Mouse (Mus musculus): ENCODE results near the gene Sptan1. TPM values are rescaled to one million over a fixed set of nuclear protein-coding genes. Genes with fewer than 3 reads are reported as not detected.

Gene Sptan1
- total and polyA plus RNA-seq, 3 experiments = 26.2 to 29.5 TPM; not detected in 1

DNA sequence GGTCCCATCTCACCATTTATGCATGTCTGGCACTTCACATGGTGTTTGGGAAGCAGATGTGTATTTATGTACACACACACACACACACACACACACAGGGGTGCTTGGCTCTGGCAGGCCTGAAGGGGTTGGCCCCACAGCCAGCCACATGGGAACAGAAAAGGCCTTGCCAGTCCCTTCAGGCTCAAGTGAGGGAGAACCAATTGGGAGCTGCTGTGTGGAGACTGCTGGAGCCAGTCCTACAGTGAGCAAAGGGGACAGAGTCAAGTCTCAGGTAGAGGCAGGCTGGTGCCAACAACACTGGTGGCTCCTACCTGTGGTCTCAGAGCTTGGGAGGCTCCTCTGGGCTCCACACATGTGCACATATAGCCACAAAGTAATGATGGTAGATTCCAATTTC lies 74.3 kb downstream of the Sptan1 start:
- Histone ChIP-seq H3K27me3 (ENCODE audit: control insufficient read depth in 1 of 2, insufficient read depth in 2 of 2, low read length in 2 of 2) (no peaks in the 10 kb centered on the region), H3K4me3 (ENCODE audit: control insufficient read depth in 1 of 2, insufficient read depth in 1 of 2, low read depth in 2 of 2, low read length in 2 of 2) (no peak overlapping the region), H3K27ac (ENCODE audit: control insufficient read depth, low read depth, low read length) (no peak overlapping the region), H3K79me2 (ENCODE audit: control insufficient read depth, insufficient read depth, low read length, poor library complexity) (peaks cover 2% of the 10 kb centered on the region; the same call in 1 of the 2 replicates), H3K9me3 (replicated peaks; ENCODE audit: insufficient read depth, low read length) (no peaks in the 10 kb centered on the region), H3K36me3 (ENCODE audit: control insufficient read depth in 1 of 2, insufficient read depth in 2 of 2, low read length in 2 of 2) (no peaks in the 10 kb centered on the region; a peak in 2 of 4 replicates), H3K4me1 (ENCODE audit: control insufficient read depth in 1 of 2, insufficient read depth in 2 of 2, low read length in 2 of 2) (no peaks in the 10 kb centered on the region), H3K9ac (ENCODE audit: control insufficient read depth, low read depth, low read length, poor library complexity, severe bottlenecking) (no peak overlapping the region)
- no peak for DNase-seq (ENCODE audit: low read depth, low spot score)
- TF ChIP-seq CHD2 (IDR thresholded peaks at IDR 0.05; ENCODE audit: low read length) (no peak), ZC3H11A (IDR thresholded peaks at IDR 0.05; ENCODE audit: low read depth, low read length) (no peak), ELF1 (IDR thresholded peaks at IDR 0.05; ENCODE audit: low read depth, low read length) (no peak), TBP (IDR thresholded peaks at IDR 0.05; ENCODE audit: low read depth, low read length) (no peak), SMC3 (IDR thresholded peaks at IDR 0.05; ENCODE audit: low read depth, low read length) (no peak)

DNA sequence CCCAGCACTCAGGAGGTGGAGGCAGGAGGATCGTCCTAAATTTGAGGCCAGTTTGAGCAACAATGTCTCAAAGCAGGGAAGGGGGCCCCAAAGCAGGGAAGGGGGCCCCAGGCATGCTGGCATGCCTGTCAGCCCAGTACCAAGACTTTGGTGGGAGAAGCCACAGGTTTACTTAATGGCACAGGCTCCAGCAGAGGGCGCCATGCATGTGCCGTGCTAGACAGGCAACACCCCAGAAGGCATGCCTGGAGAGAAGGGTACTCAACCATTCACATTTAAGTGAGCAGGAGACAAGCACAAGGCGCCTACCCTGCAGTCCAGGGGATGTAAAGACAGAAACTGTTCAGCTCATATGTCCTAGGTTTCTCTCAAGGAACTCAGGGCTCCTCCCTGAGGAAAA lies 77.1 kb downstream of the Sptan1 start:
- peak; percentile 87 for DNase-seq (ENCODE audit: low read depth, low spot score)
- peaks cover 4% of the 10 kb centered on the region; the same call in 1 of the 2 replicates for H3K79me2 ChIP-seq (ENCODE audit: control insufficient read depth, insufficient read depth, low read length, poor library complexity)
- peaks cover 0 to 4% of the 10 kb centered on the region in 2 experiments; a peak in 1 of 4 replicates for H3K4me1 ChIP-seq (ENCODE audit: control insufficient read depth in 1 of 2, insufficient read depth in 2 of 2, low read length in 2 of 2)
- H3K27ac ChIP-seq (ENCODE audit: control insufficient read depth, low read depth, low read length) = no peak overlapping the region
- H3K36me3 ChIP-seq (ENCODE audit: control insufficient read depth in 1 of 2, insufficient read depth in 2 of 2, low read length in 2 of 2) = peaks cover 0 to 3% of the 10 kb centered on the region in 2 experiments; a peak in 2 of 4 replicates
- no peak overlapping the region for H3K9ac ChIP-seq (ENCODE audit: control insufficient read depth, low read depth, low read length, poor library complexity, severe bottlenecking)
- H3K4me3 ChIP-seq (ENCODE audit: control insufficient read depth in 1 of 2, insufficient read depth in 1 of 2, low read depth in 2 of 2, low read length in 2 of 2) = no peak overlapping the region
- no peaks in the 10 kb centered on the region for H3K27me3 ChIP-seq (ENCODE audit: control insufficient read depth in 1 of 2, insufficient read depth in 2 of 2, low read length in 2 of 2)
- TF ChIP-seq MXI1 (IDR thresholded peaks at IDR 0.05; ENCODE audit: low read depth, low read length) (peak; percentile 61), USF1 (IDR thresholded peaks at IDR 0.05; ENCODE audit: low read depth, low read length) (no peak), SMC3 (IDR thresholded peaks at IDR 0.05; ENCODE audit: low read depth, low read length) (peak; percentile 79), MYC (IDR thresholded peaks at IDR 0.05; ENCODE audit: low read depth, low read length) (0 out of 2 replicates have a peak, but pooled peaks have one; percentile 46), SIN3A (IDR thresholded peaks at IDR 0.05; ENCODE audit: low read length) (peak; percentile 32; the same call in 1 of the 2 replicates), ZC3H11A (IDR thresholded peaks at IDR 0.05; ENCODE audit: low read depth, low read length) (peak; percentile 47), MAX (IDR thresholded peaks at IDR 0.05; ENCODE audit: low read length) (0 out of 2 replicates have a peak, but pooled peaks have one; percentile 14), GATA1 (IDR thresholded peaks at IDR 0.05; ENCODE audit: low read depth, low read length) (no peak), RAD21 (IDR thresholded peaks at IDR 0.05; ENCODE audit: low read depth, low read length) (peak; percentile 55), NELFE (IDR thresholded peaks at IDR 0.05; ENCODE audit: low read depth, low read length) (no peak), CTCF (IDR thresholded peaks at IDR 0.05 in 2 of 3, conservative IDR thresholded peaks at IDR 0.05 in 1 of 3; ENCODE audit: control insufficient read depth in 1 of 3, insufficient read depth in 1 of 3, low read depth in 2 of 3, low read length in 3 of 3, poor library complexity in 1 of 3, severe bottlenecking in 1 of 3) (peak; percentile 90 to 95 (median 91))
- H3K9me3 ChIP-seq (replicated peaks; ENCODE audit: insufficient read depth, low read length) = no peaks in the 10 kb centered on the region

DNA sequence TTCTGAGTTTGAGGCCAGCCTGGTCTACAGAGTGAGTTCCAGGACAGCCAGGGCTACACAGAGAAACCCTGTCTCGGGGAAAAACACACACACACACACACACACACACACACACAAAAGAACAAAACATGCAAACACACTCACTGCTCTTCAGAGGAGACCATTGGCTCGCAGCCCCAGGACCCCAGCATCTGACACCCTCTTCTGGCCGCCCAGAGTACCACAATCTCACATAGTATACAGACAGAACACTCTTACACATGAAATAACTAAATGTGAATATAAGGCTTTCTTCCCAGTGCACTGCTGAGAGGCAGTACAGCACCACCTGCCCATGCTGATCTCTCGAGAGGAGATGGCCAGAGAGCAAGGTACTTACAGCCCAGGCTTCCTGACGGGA lies 79.2 kb downstream of the Sptan1 start:
- Histone ChIP-seq H3K79me2 (ENCODE audit: control insufficient read depth, insufficient read depth, low read length, poor library complexity) (peaks cover 15% of the 10 kb centered on the region), H3K27ac (ENCODE audit: control insufficient read depth, low read depth, low read length) (no peak overlapping the region), H3K9me3 (replicated peaks; ENCODE audit: insufficient read depth, low read length) (no peaks in the 10 kb centered on the region), H3K4me3 (ENCODE audit: control insufficient read depth in 1 of 2, insufficient read depth in 1 of 2, low read depth in 2 of 2, low read length in 2 of 2) (no peak overlapping the region), H3K36me3 (ENCODE audit: control insufficient read depth in 1 of 2, insufficient read depth in 2 of 2, low read length in 2 of 2) (peaks cover 0 to 11% of the 10 kb centered on the region in 2 experiments; a peak in 3 of 4 replicates), H3K4me1 (ENCODE audit: control insufficient read depth in 1 of 2, insufficient read depth in 2 of 2, low read length in 2 of 2) (peaks cover 0 to 14% of the 10 kb centered on the region in 2 experiments; a peak in 3 of 4 replicates), H3K9ac (ENCODE audit: control insufficient read depth, low read depth, low read length, poor library complexity, severe bottlenecking) (no peak overlapping the region), H3K27me3 (ENCODE audit: control insufficient read depth in 1 of 2, insufficient read depth in 2 of 2, low read length in 2 of 2) (no peaks in the 10 kb centered on the region)
- DNase-seq (ENCODE audit: low read depth, low spot score) = no peak
- TF ChIP-seq HCFC1 (IDR thresholded peaks at IDR 0.05; ENCODE audit: low read depth, low read length) (no peak), CTCF (IDR thresholded peaks at IDR 0.05 in 2 of 3, conservative IDR thresholded peaks at IDR 0.05 in 1 of 3; ENCODE audit: control insufficient read depth in 1 of 3, insufficient read depth in 1 of 3, low read depth in 2 of 3, low read length in 3 of 3, poor library complexity in 1 of 3, severe bottlenecking in 1 of 3) (peak in 2 of 3 experiments; percentile 26 to 28; a peak in 1 of 6 replicates)
